Mouse (Mus musculus) lung, postnatal 0 days (tissue): ENCODE data around the gene Wdr20. TPM values are rescaled to one million over a fixed set of nuclear protein-coding genes. Genes with fewer than 3 reads are reported as not detected.
A peak's percentile ranks its signal among the peaks of the same experiment; 100 is the strongest.

Experiments
- ATAC-seq: fragments of 200-750 bp; cut with Nextera tagmentation; 2 replicates; pipeline ENCODE4 v1.8.0; 2017; ENCODE audit warnings: moderate library complexity
- DNase-seq: peaks from one replicate; pipeline ENCODE4 v3.0.0-alpha.2; 2016; ENCODE audit warnings: low spot score
- H3K27ac ChIP-seq: fragments of 300-500 bp; sonication (generic); 2 replicates; pipeline ENCODE4 v1.5.1; 2014; ENCODE audit warnings: antibody characterized with exemption, mild to moderate bottlenecking, low read length, mixed read lengths
- H3K27me3 ChIP-seq: fragments of 300-500 bp; sonication (generic); replicated peaks from 2 replicates; pipeline ENCODE4 v1.6.1; 2014; ENCODE audit warnings: low read length, mixed read lengths; ENCODE audit not compliant: insufficient read depth
- H3K36me3 ChIP-seq: fragments of 300-500 bp; sonication (generic); 2 replicates; pipeline ENCODE4 v1.6.1; 2014; ENCODE audit warnings: low read length, mixed read lengths; ENCODE audit not compliant: insufficient read depth
- H3K4me1 ChIP-seq: fragments of 300-500 bp; sonication (generic); 2 replicates; pipeline ENCODE4 v1.6.1; 2014; ENCODE audit warnings: antibody characterized with exemption, low read depth, low read length, mixed read lengths; ENCODE audit not compliant: insufficient read depth
- H3K4me2 ChIP-seq: fragments of 300-500 bp; sonication (generic); replicated peaks from 2 replicates; pipeline ENCODE4 v1.6.1; 2014; ENCODE audit warnings: low read depth, mild to moderate bottlenecking, low read length, moderate library complexity, mixed read lengths
- H3K4me3 ChIP-seq: fragments of 300-500 bp; sonication (generic); 2 replicates; pipeline ENCODE4 v1.5.1; 2014; ENCODE audit warnings: low read depth, low read length
- H3K9ac ChIP-seq: fragments of 300-500 bp; sonication (generic); replicated peaks from 2 replicates; pipeline ENCODE4 v1.6.1; 2014; ENCODE audit warnings: low read depth, mild to moderate bottlenecking
- H3K9me3 ChIP-seq: fragments of 300-500 bp; sonication (generic); 2 replicates; pipeline ENCODE4 v1.6.1; 2016; ENCODE audit warnings: low read length, mixed read lengths
- CTCF ChIP-seq: IDR thresholded peaks from 2 replicates; pipeline ENCODE4 v1.5.1; 2016; ENCODE audit warnings: antibody characterized with exemption, mild to moderate bottlenecking
- EP300 ChIP-seq: IDR thresholded peaks from 2 replicates; pipeline ENCODE4 v1.6.1; 2016; ENCODE audit warnings: antibody characterized with exemption, mild to moderate bottlenecking, control low read depth
- WGBS: fragments of 180-500 bp; shearing (Covaris S2); extraction: QIAGEN DNeasy Blood & Tissue Kit; methylation state at CpG from one replicate; pipeline ENCODE4 v1.1.7; 2014; 5-methylcytosine and 5-hydroxymethylcytosine counted together
- polyA plus RNA-seq: library from polyadenylated mRNA; unstranded; fragments of >200 nt; fragmentation: Nextera tagmentation; extraction: Ambion mirVana; gene quantifications from 2 replicates; pipeline ENCODE4 v1.2.1, GENCODE M21; 2015

Gene Wdr20
- polyA plus RNA-seq, 1 experiment from 2014 or later: 12.5 TPM

GRCm38 (mm10) chr12:110850010-110850928 lies 112.5 kb downstream of the Wdr20 start, which contains the start of gene Zfp839:
Gene Zfp839 (plus strand): TSS chr12:110850253.
- TF ChIP-seq CTCF: no peak
- no peak for TF ChIP-seq EP300
- under 1% methylated on average over 78 of the region's 89 CpGs for WGBS

DNA sequence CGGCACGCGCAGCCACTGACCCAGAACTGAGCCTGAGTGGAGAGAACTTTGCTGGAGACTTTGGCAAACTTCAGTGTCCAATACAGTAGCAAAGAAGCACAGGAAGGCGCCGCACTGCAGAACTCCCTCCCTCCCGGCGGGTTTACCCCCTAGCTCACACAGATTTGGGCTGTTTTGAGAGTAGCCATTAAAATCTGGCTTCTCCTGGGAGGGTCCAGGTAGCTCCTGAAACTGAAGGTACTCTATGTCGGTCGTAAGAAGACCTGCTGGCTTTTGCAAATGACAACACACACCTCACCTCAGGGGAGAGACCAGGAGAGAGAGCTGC lies 113.1 kb downstream of the Wdr20 start:
- no peak for DNase-seq
- peak overlapping the region; percentile 86 for H3K27ac ChIP-seq
- no peak for TF ChIP-seq EP300
- TF ChIP-seq CTCF: no peak
- H3K4me2 ChIP-seq: peak overlapping the region; percentile 78
- 12% methylated on average over 9 of the region's 9 CpGs for WGBS
- H3K9ac ChIP-seq: peak overlapping the region; percentile 90
- no peaks in the 10 kb centered on the region; the same call in 1 of the 2 replicates for H3K4me1 ChIP-seq
- H3K9me3 ChIP-seq: no peaks in the 10 kb centered on the region
- 0 out of 2 replicates have a peak, but pooled peaks cover 6% of the 10 kb centered on the region for H3K36me3 ChIP-seq
- H3K27me3 ChIP-seq: no peaks in the 10 kb centered on the region
- peak; percentile 7 for ATAC-seq
- peak overlapping the region; percentile 82 for H3K4me3 ChIP-seq

More at GRCm38 (mm10) chr12:110850010-110850928, 112.5 kb downstream of the Wdr20 start, which contains the start of gene Zfp839:
- no peaks in the 10 kb centered on the region; the same call in 1 of the 2 replicates for H3K4me1 ChIP-seq
- H3K9ac ChIP-seq: peak within 1 kb of the TSS; percentile 90
- peak within 1 kb of the TSS; percentile 86 for H3K27ac ChIP-seq
- H3K36me3 ChIP-seq: no peaks in the 10 kb centered on the region
- peak within 1 kb of the TSS; percentile 82 for H3K4me3 ChIP-seq
- peak; percentile 84 for ATAC-seq
- no peaks in the 10 kb centered on the region for H3K9me3 ChIP-seq
- peak; percentile 84 for DNase-seq
- peak within 1 kb of the TSS; percentile 78 for H3K4me2 ChIP-seq
- H3K27me3 ChIP-seq: no peaks in the 10 kb centered on the region

- DNase-seq (no peak), ATAC-seq (no peak)
- Histone ChIP-seq H3K27ac (no peak overlapping the region), H3K4me1 (no peaks in the 10 kb centered on the region; the same call in 1 of the 2 replicates), H3K36me3 (0 out of 2 replicates have a peak, but pooled peaks cover 11% of the 10 kb centered on the region), H3K9ac (no peak overlapping the region), H3K4me3 (no peak overlapping the region), H3K27me3 (no peaks in the 10 kb centered on the region), H3K9me3 (no peaks in the 10 kb centered on the region), H3K4me2 (0 out of 2 replicates have a peak overlapping the region, but pooled peaks have one; percentile 78)
- WGBS: 71% methylated on average over 12 of the region's 12 CpGs
- TF ChIP-seq CTCF (no peak), EP300 (no peak)
Measured at GRCm38 (mm10) chr12:110851414-110851813, 113.7 kb downstream of the Wdr20 start.

DNA sequence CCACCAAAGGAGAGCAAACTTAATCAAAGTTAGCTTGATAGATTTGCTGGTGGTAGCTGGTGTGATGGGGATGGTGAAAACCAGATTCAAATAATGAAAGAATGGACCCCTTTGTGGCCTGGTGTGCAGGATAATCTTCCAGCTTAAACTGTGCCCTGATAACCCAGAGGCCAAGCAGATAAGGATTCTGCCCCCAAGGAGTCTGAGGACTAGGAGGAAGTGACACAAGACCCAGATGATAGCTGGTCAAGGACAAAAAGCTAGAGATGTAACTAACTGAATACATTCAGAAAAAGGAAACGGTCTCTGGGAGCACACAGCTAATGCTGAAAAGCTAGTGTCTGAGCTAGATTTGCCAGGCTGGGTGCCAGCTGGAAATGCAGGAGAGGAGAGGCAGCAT lies 114.2 kb downstream of the Wdr20 start:
- no peak overlapping the region for H3K9ac ChIP-seq
- H3K4me2 ChIP-seq: no peak overlapping the region
- no peaks in the 10 kb centered on the region for H3K9me3 ChIP-seq
- H3K27me3 ChIP-seq: no peaks in the 10 kb centered on the region
- TF ChIP-seq CTCF: no peak
- TF ChIP-seq EP300: no peak
- 89% methylated on average over 1 of the region's 1 CpGs for WGBS
- ATAC-seq (no peak), DNase-seq (no peak)
- H3K4me1 ChIP-seq: no peaks in the 10 kb centered on the region; the same call in 1 of the 2 replicates
- H3K36me3 ChIP-seq: 0 out of 2 replicates have a peak, but pooled peaks cover 11% of the 10 kb centered on the region
- no peak overlapping the region for H3K27ac ChIP-seq
- no peak overlapping the region for H3K4me3 ChIP-seq

Other genes starting within 250 kb of the Wdr20 start
- gene Dync1h1, start 136.5 kb upstream of the Wdr20 start, polyA plus RNA-seq: 34.7 and 38.1 TPM in 2 replicates
- gene 1700001K19Rik, start 55.3 kb upstream of the Wdr20 start, polyA plus RNA-seq: not detected in 2 replicates
- 271 and 357 TPM in 2 replicates for gene Hsp90aa1, start 35.2 kb upstream of the Wdr20 start, polyA plus RNA-seq
- 11.1 and 11.9 TPM in 2 replicates for gene Mok, start 103.0 kb downstream of the Wdr20 start, polyA plus RNA-seq
- gene Zfp839, start 112.3 kb downstream of the Wdr20 start, polyA plus RNA-seq: 2.4 and 3.3 TPM in 2 replicates
- 33.8 and 43.4 TPM in 2 replicates for gene Cinp, start 151.2 kb downstream of the Wdr20 start, polyA plus RNA-seq
- gene Tecpr2, start 151.3 kb downstream of the Wdr20 start, polyA plus RNA-seq: 1.7 and 1.9 TPM in 2 replicates
- 9.1 and 12.4 TPM in 2 replicates for gene Ankrd9, start 241.1 kb downstream of the Wdr20 start, polyA plus RNA-seq